Mouse (Mus musculus): Measurements from ENCODE around the gene Plin2. TPM values are rescaled to one million over a fixed set of nuclear protein-coding genes. Genes with fewer than 3 reads are reported as not detected.
"Not testable (repeated sequence)": the region's sequence is repeated elsewhere in the genome, so short reads cannot be mapped to it uniquely, and the experiment has no call there.

Plin2 gene
- polyA plus RNA-seq, 1 experiment from 2014 or later, result 75.1 TPM

GRCm38 (mm10) chr4:86632556-86632955 lies 37.3 kb downstream of the Plin2 start:
- ATAC-seq (replicated peaks; ENCODE audit: low FRiP score, low TSS enrichment, low read depth), result 0 out of 2 replicates have a peak, but pooled peaks have one; percentile 53
- H3K27me3 ChIP-seq (replicated peaks; ENCODE audit: control insufficient read depth, insufficient read depth, low read length); H3K4me3 ChIP-seq (ENCODE audit: low read depth, low read length); H3K9ac ChIP-seq (ENCODE audit: low read length); H3K36me3 ChIP-seq (ENCODE audit: control insufficient read depth, insufficient read depth, low read length); H3K4me2 ChIP-seq (ENCODE audit: low read length); H3K4me1 ChIP-seq (replicated peaks; ENCODE audit: control insufficient read depth, insufficient read depth, low read length); H3K27ac ChIP-seq (ENCODE audit: low read depth); DNase-seq (ENCODE audit: low spot score); H3K9me3 ChIP-seq (ENCODE audit: control insufficient read depth, low read length): not testable (repeated sequence)
- WGBS, result 64% methylated on average over 4 of the region's 5 CpGs

- Histone ChIP-seq H3K9ac (ENCODE audit: low read length) (no peak overlapping the region), H3K4me2 (ENCODE audit: low read length) (no peak overlapping the region), H3K9me3 (ENCODE audit: control insufficient read depth, low read length) (no peaks in the 10 kb centered on the region), H3K4me3 (ENCODE audit: low read depth, low read length) (no peak overlapping the region), H3K36me3 (ENCODE audit: control insufficient read depth, insufficient read depth, low read length) (no peaks in the 10 kb centered on the region), H3K27ac (ENCODE audit: low read depth) (no peak overlapping the region), H3K4me1 (replicated peaks; ENCODE audit: control insufficient read depth, insufficient read depth, low read length) (no peaks in the 10 kb centered on the region), H3K27me3 (replicated peaks; ENCODE audit: control insufficient read depth, insufficient read depth, low read length) (no peaks in the 10 kb centered on the region)
- WGBS, result 25% methylated on average over 4 of the region's 4 CpGs
- ATAC-seq (replicated peaks; ENCODE audit: low FRiP score, low TSS enrichment, low read depth) (no peak), DNase-seq (ENCODE audit: low spot score) (no peak)
Observed at GRCm38 (mm10) chr4:86631831-86632230, 38.0 kb downstream of the Plin2 start.

GRCm38 (mm10) chr4:86626496-86626895 lies 43.4 kb downstream of the Plin2 start:
- 75% methylated on average over 7 of the region's 7 CpGs for WGBS
- not testable (repeated sequence) for H3K27ac ChIP-seq (ENCODE audit: low read depth)

GRCm38 (mm10) chr4:86625463-86625862 lies 44.4 kb downstream of the Plin2 start:
- Histone ChIP-seq H3K4me1 (replicated peaks; ENCODE audit: control insufficient read depth, insufficient read depth, low read length) (no peaks in the 10 kb centered on the region), H3K9me3 (ENCODE audit: control insufficient read depth, low read length) (no peaks in the 10 kb centered on the region), H3K4me3 (ENCODE audit: low read depth, low read length) (no peak overlapping the region), H3K27me3 (replicated peaks; ENCODE audit: control insufficient read depth, insufficient read depth, low read length) (no peaks in the 10 kb centered on the region), H3K4me2 (ENCODE audit: low read length) (no peak overlapping the region), H3K27ac (ENCODE audit: low read depth) (no peak overlapping the region), H3K36me3 (ENCODE audit: control insufficient read depth, insufficient read depth, low read length) (no peaks in the 10 kb centered on the region), H3K9ac (ENCODE audit: low read length) (no peak overlapping the region)
- no peak for DNase-seq (ENCODE audit: low spot score)
- WGBS, result 80% methylated on average over 5 of the region's 5 CpGs
- ATAC-seq (replicated peaks; ENCODE audit: low FRiP score, low TSS enrichment, low read depth), result no peak

More at GRCm38 (mm10) chr4:86626496-86626895, 43.4 kb downstream of the Plin2 start:
- not testable (repeated sequence) for H3K4me2 ChIP-seq (ENCODE audit: low read length); H3K9ac ChIP-seq (ENCODE audit: low read length); H3K9me3 ChIP-seq (ENCODE audit: control insufficient read depth, low read length); DNase-seq (ENCODE audit: low spot score); H3K4me3 ChIP-seq (ENCODE audit: low read depth, low read length); H3K36me3 ChIP-seq (ENCODE audit: control insufficient read depth, insufficient read depth, low read length); H3K4me1 ChIP-seq (replicated peaks; ENCODE audit: control insufficient read depth, insufficient read depth, low read length); H3K27me3 ChIP-seq (replicated peaks; ENCODE audit: control insufficient read depth, insufficient read depth, low read length)
- ATAC-seq (replicated peaks; ENCODE audit: low FRiP score, low TSS enrichment, low read depth), result peak; percentile 72; the same call in 1 of the 2 replicates

- not testable (repeated sequence) for H3K4me1 ChIP-seq (replicated peaks; ENCODE audit: control insufficient read depth, insufficient read depth, low read length); DNase-seq (ENCODE audit: low spot score); H3K4me3 ChIP-seq (ENCODE audit: low read depth, low read length); H3K4me2 ChIP-seq (ENCODE audit: low read length); H3K9me3 ChIP-seq (ENCODE audit: control insufficient read depth, low read length); ATAC-seq (replicated peaks; ENCODE audit: low FRiP score, low TSS enrichment, low read depth); H3K27me3 ChIP-seq (replicated peaks; ENCODE audit: control insufficient read depth, insufficient read depth, low read length); H3K36me3 ChIP-seq (ENCODE audit: control insufficient read depth, insufficient read depth, low read length); H3K27ac ChIP-seq (ENCODE audit: low read depth); H3K9ac ChIP-seq (ENCODE audit: low read length)
- 96% methylated on average over 1 of the region's 1 CpGs for WGBS
Observed at GRCm38 (mm10) chr4:86622532-86622931, 47.3 kb downstream of the Plin2 start.

- Histone ChIP-seq H3K27me3 (replicated peaks; ENCODE audit: control insufficient read depth, insufficient read depth, low read length) (no peaks in the 10 kb centered on the region), H3K9ac (ENCODE audit: low read length) (no peak overlapping the region), H3K4me1 (replicated peaks; ENCODE audit: control insufficient read depth, insufficient read depth, low read length) (no peaks in the 10 kb centered on the region), H3K4me2 (ENCODE audit: low read length) (no peak overlapping the region), H3K36me3 (ENCODE audit: control insufficient read depth, insufficient read depth, low read length) (no peaks in the 10 kb centered on the region), H3K4me3 (ENCODE audit: low read depth, low read length) (no peak overlapping the region), H3K9me3 (ENCODE audit: control insufficient read depth, low read length) (no peaks in the 10 kb centered on the region), H3K27ac (ENCODE audit: low read depth) (no peak overlapping the region)
- ATAC-seq (replicated peaks; ENCODE audit: low FRiP score, low TSS enrichment, low read depth) (no peak), DNase-seq (ENCODE audit: low spot score) (no peak)
- 70% methylated on average over 3 of the region's 3 CpGs for WGBS
Observed at GRCm38 (mm10) chr4:86622116-86622515, 47.7 kb downstream of the Plin2 start.

GRCm38 (mm10) chr4:86620506-86620905 lies 49.4 kb downstream of the Plin2 start:
- H3K4me3 ChIP-seq (ENCODE audit: low read depth, low read length), result no peak overlapping the region
- ATAC-seq (replicated peaks; ENCODE audit: low FRiP score, low TSS enrichment, low read depth) (no peak), DNase-seq (ENCODE audit: low spot score) (no peak)
- H3K27ac ChIP-seq (ENCODE audit: low read depth), result no peak overlapping the region
- no peak overlapping the region for H3K9ac ChIP-seq (ENCODE audit: low read length)
- H3K36me3 ChIP-seq (ENCODE audit: control insufficient read depth, insufficient read depth, low read length), result no peaks in the 10 kb centered on the region
- 72% methylated on average over 2 of the region's 2 CpGs for WGBS
- no peak overlapping the region for H3K4me2 ChIP-seq (ENCODE audit: low read length)
- no peaks in the 10 kb centered on the region for H3K9me3 ChIP-seq (ENCODE audit: control insufficient read depth, low read length)
- no peaks in the 10 kb centered on the region for H3K4me1 ChIP-seq (replicated peaks; ENCODE audit: control insufficient read depth, insufficient read depth, low read length)
- H3K27me3 ChIP-seq (replicated peaks; ENCODE audit: control insufficient read depth, insufficient read depth, low read length), result no peaks in the 10 kb centered on the region

- peak; percentile 25; the same call in 1 of the 2 replicates for ATAC-seq (replicated peaks; ENCODE audit: low FRiP score, low TSS enrichment, low read depth)
- Histone ChIP-seq H3K9me3 (ENCODE audit: control insufficient read depth, low read length) (no peaks in the 10 kb centered on the region), H3K36me3 (ENCODE audit: control insufficient read depth, insufficient read depth, low read length) (peaks cover 4% of the 10 kb centered on the region), H3K4me1 (replicated peaks; ENCODE audit: control insufficient read depth, insufficient read depth, low read length) (peaks cover 4% of the 10 kb centered on the region), H3K27me3 (replicated peaks; ENCODE audit: control insufficient read depth, insufficient read depth, low read length) (no peaks in the 10 kb centered on the region), H3K4me2 (ENCODE audit: low read length) (peak overlapping the region; percentile 57), H3K27ac (ENCODE audit: low read depth) (peak overlapping the region; percentile 57; the same call in 1 of the 2 replicates), H3K4me3 (ENCODE audit: low read depth, low read length) (peak overlapping the region; percentile 95), H3K9ac (ENCODE audit: low read length) (peak overlapping the region; percentile 55)
- no peak for DNase-seq (ENCODE audit: low spot score)
- 36% methylated on average over 8 of the region's 8 CpGs for WGBS
Observed at GRCm38 (mm10) chr4:86612289-86612620, 57.6 kb downstream of the Plin2 start.

GRCm38 (mm10) chr4:86611524-86612288 lies 58.2 kb downstream of the Plin2 start, which contains the start of gene Haus6:
Haus6 (minus strand) TSS chr4:86612055.
- H3K9ac ChIP-seq (ENCODE audit: low read length), result peak within 1 kb of the TSS; percentile 76
- H3K9me3 ChIP-seq (ENCODE audit: control insufficient read depth, low read length), result no peaks in the 10 kb centered on the region
- WGBS, result under 1% methylated on average over 59 of the region's 59 CpGs
- ATAC-seq (replicated peaks; ENCODE audit: low FRiP score, low TSS enrichment, low read depth), result peak; percentile 99
- no peaks in the 10 kb centered on the region for H3K27me3 ChIP-seq (replicated peaks; ENCODE audit: control insufficient read depth, insufficient read depth, low read length)
- peaks cover 4% of the 10 kb centered on the region for H3K4me1 ChIP-seq (replicated peaks; ENCODE audit: control insufficient read depth, insufficient read depth, low read length)
- peak within 1 kb of the TSS; percentile 77 for H3K27ac ChIP-seq (ENCODE audit: low read depth)
- peak; percentile 90 for DNase-seq (ENCODE audit: low spot score)
- H3K4me2 ChIP-seq (ENCODE audit: low read length), result peak within 1 kb of the TSS; percentile 62
- H3K4me3 ChIP-seq (ENCODE audit: low read depth, low read length), result peak within 1 kb of the TSS; percentile 95
- H3K36me3 ChIP-seq (ENCODE audit: control insufficient read depth, insufficient read depth, low read length), result peaks cover 10% of the 10 kb centered on the region

Data from intestine, embryonic 14.5 days (tissue).